Mouse (Mus musculus) induced T-regulatory cell, adult 2 months (primary cell): Measurements from ENCODE around the gene Fam186b.
"Not testable (repeated sequence)": the region's sequence is repeated elsewhere in the genome, so short reads cannot be mapped to it uniquely, and the experiment has no call there.

Experiments used
- DNase-seq: peaks from one replicate; pipeline ENCODE4 v3.0.0-alpha.2; 2012; ENCODE audit warnings: low read depth

Fam186b gene

DNA sequence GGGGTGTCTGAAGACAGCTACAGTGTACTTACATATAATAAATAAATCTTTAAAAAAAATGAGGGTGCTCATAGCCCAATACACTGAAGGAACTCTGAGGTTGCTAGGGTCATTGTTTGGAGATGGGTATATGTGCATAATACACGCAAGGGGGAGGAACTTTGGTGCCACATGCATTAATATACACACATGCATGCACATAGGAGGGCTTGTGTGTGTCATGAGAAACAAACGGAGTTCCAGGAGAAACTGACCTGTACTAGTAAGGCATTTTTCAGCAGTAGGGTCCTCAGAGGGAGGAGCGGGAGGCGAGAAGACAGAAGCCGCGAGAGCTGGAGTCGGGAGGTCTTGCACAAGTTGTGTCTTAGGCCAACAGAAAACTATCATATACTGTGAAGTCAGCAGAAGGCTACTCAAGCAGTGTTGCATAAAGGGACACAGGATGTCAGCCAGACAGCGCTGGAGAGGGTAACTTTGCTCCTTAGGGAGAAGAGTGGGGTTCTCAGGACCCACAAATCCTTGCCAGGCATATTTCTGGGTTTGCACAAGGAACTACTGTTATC, 36.4 kb downstream of the Fam186b start:
- no peak for DNase-seq

DNA sequence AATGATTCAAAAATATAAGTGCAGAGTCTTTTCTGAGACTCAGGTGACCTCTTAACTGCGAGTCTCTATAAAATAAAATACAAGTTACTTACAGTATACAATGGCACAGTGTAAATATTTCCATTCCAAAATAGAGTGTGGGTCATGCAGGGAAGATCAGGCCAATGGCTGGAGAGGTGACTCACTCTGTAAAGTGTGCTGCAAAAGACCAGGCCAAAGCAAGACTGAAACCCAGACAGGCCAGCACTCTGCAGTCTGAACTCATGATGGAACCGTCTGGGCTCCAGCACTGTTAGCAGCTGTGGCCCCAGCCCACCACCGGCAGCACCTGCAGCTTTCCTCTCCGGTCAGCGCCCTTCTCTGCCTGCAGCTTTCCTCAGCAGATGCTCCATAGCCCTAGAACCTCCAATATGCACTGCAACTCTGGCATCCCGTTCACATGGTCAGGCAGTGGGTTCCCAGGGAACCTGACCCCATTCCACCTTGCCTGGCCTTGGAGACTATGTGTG, 40.4 kb downstream of the Fam186b start:
- DNase-seq, result no peak

DNA sequence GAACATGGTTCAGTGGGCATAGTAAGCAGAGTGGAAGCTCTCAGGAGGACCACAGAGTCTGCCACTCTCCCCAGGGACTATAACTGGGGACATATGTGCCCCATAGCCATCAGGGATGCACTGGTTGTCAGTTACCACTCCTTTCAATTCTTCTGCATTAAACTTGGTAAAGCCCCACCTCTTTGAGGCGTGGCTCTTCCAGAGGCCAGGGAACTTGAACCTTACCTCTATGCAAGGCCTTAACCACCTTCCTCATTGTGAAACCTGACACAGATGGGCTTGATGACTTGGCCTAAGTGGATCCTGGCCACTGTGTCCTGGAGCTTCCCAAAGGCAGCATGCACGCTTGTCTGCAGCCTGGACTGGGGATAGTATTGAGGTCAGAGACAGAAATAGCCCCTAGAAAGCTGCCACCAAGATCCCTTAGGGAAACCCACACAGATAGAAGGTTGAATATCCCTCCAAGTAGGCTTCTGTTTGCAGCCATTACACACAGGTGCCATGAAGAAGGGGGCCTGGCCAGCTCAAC, 41.1 kb downstream of the Fam186b start:
- no peak for DNase-seq

DNA sequence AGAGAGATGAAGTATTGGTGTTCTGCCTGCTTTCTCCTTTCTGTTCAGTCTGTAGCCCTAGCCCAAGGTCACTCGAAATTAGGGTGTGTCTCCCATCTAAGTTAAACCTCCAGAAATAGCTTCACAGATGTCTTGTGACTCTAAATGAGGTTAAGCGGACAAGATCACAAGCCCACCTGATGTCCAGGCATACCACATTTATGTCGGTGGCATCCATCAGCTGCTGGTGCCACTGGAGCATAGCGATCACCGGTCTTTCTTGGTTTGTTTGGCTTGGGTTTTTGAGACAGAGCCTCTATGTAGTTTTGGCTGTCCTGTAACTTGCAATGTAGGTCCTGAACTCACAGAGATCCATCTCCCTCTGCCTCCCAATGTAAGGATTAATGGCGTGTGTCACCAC, 41.9 kb downstream of the Fam186b start:
- DNase-seq, result no peak

- DNase-seq, result not testable (repeated sequence)
Observed at GRCm38 (mm10) chr15:99253175-99253479, 42.6 kb downstream of the Fam186b start.

DNA sequence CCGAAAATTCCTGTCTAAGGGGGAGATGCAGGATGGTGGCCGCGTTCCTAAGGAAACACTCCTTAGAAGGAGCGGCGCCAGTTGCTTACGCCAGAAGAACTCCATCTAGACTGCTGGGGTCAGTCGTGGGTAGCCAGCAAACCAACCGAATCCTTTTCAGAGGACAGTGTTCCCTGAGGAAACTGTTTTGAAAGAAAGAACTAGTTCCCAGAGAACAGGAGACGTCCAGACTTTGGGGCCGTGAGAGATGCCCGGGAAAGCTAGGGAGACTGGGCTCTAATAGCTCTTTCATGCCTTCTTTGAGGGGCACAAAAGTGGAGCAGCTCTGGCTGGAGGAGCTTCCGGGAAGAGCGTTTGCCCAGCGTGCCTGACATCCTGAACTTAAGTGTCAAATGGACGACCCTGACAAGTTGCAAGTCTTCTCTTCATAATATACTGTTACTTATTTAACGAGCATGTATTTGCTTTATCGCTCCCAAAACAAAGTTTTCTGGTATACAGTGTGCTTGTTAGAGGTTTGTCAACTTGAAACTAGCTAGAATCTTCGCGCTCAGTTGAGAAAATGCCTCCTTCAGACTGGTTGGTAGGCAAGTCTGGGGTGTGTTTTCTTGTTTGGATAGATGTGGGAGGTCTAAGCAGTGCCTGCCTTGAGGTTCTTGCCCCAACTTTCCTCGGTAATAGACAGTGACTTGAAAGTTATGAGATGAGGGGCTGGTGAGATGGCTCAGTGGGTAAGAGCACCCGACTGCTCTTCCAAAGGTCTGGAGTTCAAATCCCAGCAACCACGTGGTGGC, 43.1 kb downstream of the Fam186b start:
- DNase-seq, result peak; percentile 58

DNA sequence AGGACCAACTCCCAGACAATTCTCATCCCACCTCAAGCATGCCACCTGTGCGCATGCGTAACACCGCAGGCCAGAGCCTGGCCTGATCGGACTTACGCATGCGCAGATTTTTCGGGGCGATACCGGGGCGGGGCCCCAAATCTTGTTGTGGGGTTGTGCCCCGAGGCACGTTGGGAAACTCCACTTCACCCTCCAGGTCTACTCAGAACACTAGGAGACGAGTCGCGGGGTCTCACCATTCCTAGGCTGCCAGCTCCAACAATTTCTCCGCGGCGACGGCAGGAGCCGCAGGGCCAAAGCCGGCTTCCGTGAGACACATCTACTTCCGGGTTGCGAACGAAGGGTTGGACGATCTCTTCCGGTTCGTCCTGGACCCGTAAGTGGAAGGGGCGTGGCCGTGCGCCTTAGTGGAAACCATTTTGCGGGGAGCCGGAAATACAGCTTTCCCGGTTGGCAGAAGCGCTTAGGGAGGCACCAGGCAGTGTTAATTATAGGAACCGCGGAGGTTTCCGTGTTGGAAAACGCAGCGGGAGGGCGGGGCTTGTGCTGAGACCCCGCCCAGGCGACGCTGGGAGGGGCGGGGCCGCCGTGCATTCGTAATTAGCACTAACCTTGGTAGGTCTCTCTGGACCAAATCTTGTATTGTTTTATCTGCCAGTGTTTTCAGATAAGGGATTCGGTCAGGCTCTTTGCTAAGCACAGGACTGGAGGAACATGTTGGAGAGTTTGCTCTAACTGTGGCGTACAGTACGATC, 43.9 kb downstream of the Fam186b start, which contains the start of gene Mcrs1:
Gene Mcrs1, minus strand, starts transcription at position 336 of the 755 bp plus-strand sequence.
- peak; percentile 100 for DNase-seq

- peak; percentile 46 for DNase-seq
Observed at GRCm38 (mm10) chr15:99251111-99251510, 44.6 kb downstream of the Fam186b start.

GRCm38 (mm10) chr15:99249938-99250337, 45.8 kb downstream of the Fam186b start:
- DNase-seq, result no peak

DNA sequence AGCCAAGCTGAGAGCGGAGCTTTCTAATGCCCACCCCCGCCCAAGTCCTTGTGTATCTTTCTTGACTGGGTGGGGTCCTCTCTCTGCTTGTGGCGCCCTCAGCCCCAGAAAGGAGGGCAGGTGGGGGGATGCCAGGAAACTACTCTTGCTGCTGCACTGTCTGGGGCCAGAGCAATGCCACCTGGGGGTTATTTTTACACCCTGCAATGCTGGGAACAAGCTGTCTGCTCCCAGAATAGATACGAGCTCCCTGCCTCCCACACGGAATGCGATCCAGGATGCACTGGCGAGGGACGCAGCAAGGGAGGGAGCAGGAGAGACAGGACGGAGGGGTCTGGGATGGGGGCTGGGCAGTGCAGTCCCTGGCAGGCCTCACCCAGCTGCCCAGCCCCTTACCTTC, 46.7 kb downstream of the Fam186b start:
- DNase-seq, result no peak

DNA sequence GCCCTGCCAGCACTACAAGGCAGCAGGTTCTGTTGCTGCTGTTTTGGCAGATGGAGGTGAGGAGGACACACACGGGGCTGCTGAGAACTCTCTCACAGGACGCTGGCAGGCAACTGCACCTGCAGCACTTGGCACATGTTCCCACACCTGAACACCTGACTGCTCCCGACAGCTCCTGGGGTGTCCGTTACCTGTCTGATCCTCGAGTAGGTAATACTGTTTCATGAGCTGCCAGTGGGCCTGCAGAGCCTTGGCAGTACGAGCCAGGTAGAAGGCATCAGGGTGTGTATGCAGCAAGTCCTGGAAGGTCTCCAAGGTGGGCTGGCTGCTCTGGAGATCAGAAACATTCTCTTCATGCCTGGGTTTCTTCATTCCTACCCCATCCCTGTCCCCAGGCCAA, 49.0 kb downstream of the Fam186b start:
- not testable (repeated sequence) for DNase-seq

DNA sequence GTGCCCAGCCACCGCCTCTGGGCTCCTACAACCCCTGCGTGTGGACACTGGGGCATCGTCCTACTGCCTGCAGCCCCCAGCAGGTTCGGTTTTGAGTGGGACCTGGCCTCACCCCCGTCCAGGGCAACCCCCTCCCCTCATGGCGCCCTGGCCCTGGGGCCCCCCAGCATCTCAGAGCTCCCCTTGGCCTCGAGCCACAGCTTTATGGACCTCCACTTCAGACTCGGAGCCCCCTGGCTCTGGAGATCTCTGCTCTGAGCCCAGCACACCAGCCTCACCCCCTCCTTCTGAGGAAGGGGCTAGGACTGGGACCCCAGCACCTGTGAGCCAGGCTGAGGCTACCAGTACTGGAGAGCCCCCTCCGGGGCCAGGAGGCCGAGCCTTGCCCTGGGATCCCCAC, 53.6 kb downstream of the Fam186b start:
- no peak for DNase-seq

DNA sequence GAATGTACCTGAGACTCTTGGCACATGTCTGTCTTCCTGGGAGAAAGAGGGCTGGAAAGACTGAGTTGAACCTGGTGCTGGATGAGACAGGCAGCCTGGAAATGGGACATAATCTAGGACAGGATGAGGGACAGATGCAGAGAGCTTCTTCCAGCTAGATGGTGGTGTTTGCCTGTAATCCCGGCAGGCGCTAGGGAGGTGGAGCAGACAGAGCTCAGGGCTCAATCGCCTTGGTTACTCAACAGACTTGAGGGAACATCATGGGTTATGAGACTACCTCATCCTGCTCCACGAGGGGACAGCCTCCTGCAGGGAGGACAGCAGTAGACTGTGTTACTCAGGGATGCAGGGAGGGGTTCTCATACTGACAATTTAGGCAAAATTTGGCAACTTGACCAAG, 54.4 kb downstream of the Fam186b start:
- no peak for DNase-seq

- no peak for DNase-seq
Observed at GRCm38 (mm10) chr15:99240129-99240528, 55.6 kb downstream of the Fam186b start.

GRCm38 (mm10) chr15:99238006-99238405, 57.7 kb downstream of the Fam186b start:
- DNase-seq, result no peak

GRCm38 (mm10) chr15:99234326-99235010, 61.2 kb downstream of the Fam186b start:
- DNase-seq, result no peak

DNA sequence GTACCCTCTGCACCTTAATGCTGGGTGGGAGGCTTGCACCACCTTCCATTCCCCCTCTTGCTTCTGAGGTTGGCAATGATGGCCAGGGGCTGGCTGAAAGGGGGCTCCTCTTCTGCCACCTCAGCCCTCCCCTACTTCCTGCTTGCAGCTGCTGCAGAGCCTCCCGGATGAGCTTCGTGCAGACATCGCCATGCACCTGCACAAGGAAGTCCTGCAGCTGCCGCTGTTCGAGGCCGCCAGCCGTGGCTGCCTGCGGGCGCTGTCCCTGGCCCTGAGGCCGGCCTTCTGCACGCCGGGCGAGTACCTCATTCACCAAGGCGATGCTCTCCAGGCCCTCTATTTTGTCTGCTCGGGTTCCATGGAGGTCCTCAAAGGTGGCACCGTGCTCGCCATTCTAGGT, 62.0 kb downstream of the Fam186b start:
- DNase-seq, result peak; percentile 44

DNA sequence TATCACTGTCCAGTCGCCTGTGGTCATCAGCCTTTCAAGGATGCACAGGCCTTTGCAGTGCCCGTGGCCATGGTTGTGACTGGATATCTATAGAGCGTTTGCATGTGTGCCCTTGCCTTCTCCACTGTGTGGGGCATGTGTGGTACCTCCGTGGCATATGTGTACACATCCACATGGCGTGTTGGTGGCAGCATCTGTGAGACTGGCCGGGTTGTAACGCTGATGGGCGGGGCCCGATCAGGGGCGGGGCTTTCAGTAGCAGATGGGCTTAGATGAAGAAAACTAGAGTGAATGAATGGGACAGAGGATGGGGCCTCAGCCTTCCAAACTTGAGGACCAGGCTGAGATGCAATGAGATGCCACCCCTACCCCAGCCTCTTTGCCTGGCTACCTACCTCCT, 63.7 kb downstream of the Fam186b start:
- no peak for DNase-seq

- DNase-seq, result no peak
Observed at GRCm38 (mm10) chr15:99226090-99226489, 69.6 kb downstream of the Fam186b start.

DNA sequence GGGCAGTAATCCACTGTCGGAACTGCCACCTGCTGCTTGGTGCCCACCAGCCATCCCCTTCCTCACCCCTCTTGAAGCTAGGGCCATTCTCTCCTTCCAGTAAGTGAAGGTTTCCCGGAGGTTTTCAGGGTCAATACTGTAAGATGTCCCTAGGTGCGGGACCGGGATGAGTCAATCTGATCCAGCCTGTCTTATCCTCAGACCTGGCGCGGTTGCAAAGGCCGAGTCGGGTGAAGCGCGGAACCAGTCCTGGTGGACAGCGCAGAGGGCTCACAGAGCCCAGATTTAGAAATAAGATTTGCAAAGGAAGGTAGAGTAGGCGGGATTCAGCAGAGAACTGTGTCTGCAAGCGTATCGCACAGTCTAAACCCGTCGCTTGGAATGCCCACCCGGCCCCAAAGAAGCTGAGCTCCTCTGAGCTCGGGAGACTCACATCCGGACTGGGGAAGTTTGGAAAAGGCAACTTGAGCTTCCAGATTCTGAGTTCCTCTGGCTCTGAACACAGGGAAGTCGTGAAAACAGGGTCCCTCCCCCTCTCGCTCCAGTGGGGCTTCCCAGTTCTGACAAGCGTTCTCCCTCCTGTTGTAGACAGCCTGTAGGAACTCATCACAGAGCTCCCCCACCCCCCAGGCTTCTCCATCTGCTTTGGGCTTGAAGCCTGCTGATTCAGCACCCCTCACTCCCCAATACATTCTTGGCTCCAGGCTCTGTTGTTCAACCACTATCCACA, 70.4 kb downstream of the Fam186b start:
- peak; percentile 29 for DNase-seq

DNA sequence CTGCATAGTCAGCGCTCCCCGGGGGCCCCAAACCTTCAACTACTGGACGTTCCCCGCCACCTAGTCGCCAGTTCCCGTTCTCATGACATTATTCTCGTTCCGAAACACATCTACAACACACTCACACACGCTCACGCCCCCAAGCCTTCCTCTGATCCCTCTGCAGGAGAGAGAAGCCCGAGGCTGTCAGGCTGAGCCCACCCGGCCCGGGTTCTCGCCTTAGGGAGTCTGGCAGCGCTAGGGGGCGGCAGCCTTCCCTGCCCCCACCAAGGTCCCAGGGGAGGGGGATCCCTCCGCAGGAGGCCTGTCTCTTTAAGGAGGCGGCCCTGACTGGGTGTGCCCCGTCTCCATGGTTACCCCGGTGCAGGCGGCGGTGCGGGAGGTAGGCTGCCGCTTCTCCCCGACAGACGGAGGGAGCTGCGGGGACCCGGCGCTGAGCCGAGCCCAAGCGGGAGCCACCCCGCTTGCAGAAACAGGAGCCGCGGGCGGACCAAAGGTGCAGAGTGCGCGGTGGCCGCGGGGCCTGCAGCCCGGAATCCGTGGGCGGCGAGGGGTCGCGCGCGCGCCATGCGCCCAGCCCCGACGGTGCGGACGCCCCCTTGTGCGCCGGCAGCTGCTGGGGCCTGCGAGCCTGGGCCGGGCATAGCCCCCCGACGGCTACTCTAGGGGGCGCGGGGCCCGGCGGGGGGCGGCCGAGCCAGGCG, 71.3 kb downstream of the Fam186b start, which contains the start of gene Kcnh3:
Gene Kcnh3, plus strand, starts transcription at position 654 of the 704 bp plus-strand sequence.
- DNase-seq, result peak; percentile 80
